Mouse (Mus musculus): ENCODE data around the gene Psg26. TPM values are rescaled to one million over a fixed set of nuclear protein-coding genes. Genes with fewer than 3 reads are reported as not detected.

Psg26 gene
- not detected for polyA plus RNA-seq (2014; fragmentation: Illumina TruSeq; extraction: RNeasy Lipid Tissue Mini Kit (QIAGEN cat#74804))

DNA sequence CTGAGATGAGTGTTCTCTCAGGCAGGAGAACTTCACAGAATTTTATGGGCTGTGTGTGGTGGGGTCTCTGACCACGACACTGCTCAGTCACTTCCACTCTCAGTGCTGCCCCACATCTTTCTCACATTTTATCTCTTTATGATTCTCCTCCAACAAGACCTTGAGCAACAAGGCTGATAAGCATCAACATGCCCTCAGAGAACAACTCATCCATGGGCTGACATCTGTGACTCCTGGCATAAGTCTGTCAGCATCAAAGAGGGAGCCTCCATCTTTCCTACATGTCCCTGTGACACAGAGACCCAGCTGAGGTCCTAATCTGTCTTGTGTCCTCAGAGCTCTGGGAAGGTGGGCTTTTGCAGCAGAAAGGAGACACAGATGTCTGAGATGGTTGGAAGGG is at the start of gene Psg26:
Gene Psg26, minus strand, starts transcription at position 101 of the 400 bp plus-strand sequence.

DNA sequence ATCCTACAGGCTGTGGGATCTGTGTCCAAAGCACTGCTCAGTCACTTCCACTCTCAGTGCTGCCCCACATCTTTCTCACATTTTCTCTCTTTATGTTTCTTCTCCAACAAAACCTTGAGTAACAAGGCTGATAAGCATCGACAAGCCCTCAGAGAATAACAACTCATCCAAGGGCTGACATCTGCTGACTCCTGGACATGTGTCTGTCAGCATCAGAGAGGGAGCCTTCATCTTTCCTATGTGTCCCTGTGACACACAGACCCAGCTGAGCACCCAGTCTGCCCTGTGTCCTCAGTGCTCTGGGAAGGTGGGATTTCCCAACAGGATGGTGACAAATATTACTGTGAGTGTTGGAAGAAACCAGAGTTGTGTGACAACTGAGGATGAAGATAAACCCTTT is 48.2 kb upstream of the Psg26 start, which contains the start of gene Psg25:
Gene Psg25, minus strand, starts transcription at position 101 of the 400 bp plus-strand sequence.

DNA sequence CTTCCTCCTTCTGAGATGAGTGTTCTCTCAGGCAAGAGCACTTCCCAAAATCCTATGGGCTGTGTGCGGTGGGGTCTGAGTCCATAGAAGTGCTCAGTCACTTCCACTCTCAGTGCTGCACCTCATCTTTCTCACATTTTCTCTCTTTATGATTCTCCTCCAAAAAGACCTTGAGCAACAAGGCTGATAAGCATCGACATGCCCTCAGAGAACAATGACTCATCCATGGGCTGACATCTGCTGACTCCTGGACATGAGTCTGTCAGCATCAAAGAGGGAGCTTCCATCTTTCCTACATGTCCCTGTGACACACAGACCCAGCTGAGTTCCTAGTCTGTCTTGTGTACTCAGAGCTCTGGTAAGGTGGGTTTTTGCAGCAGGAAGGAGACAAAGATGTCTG is 52.0 kb downstream of the Psg26 start, which contains the start of gene Psg28:
Gene Psg28, minus strand, starts transcription at position 101 of the 400 bp plus-strand sequence.

Other genes with a start within 250 kb of the Psg26 start
- gene Mill1, start 238.8 kb downstream of the Psg26 start, polyA plus RNA-seq (2014; fragmentation: Illumina TruSeq; extraction: RNeasy Lipid Tissue Mini Kit (QIAGEN cat#74804)), result not detected
- gene Psg18, start 129.2 kb downstream of the Psg26 start, polyA plus RNA-seq (2014; fragmentation: Illumina TruSeq; extraction: RNeasy Lipid Tissue Mini Kit (QIAGEN cat#74804)), result not detected
- not detected for gene Psg28, start 52.1 kb downstream of the Psg26 start, polyA plus RNA-seq (2014; fragmentation: Illumina TruSeq; extraction: RNeasy Lipid Tissue Mini Kit (QIAGEN cat#74804))
- not detected for gene Psg25, start 48.1 kb upstream of the Psg26 start, polyA plus RNA-seq (2014; fragmentation: Illumina TruSeq; extraction: RNeasy Lipid Tissue Mini Kit (QIAGEN cat#74804))
- not detected for gene Psg27, start 83.1 kb upstream of the Psg26 start, polyA plus RNA-seq (2014; fragmentation: Illumina TruSeq; extraction: RNeasy Lipid Tissue Mini Kit (QIAGEN cat#74804))
- not detected for gene Psg23, start 132.3 kb upstream of the Psg26 start, polyA plus RNA-seq (2014; fragmentation: Illumina TruSeq; extraction: RNeasy Lipid Tissue Mini Kit (QIAGEN cat#74804))
- gene Psg21, start 172.5 kb upstream of the Psg26 start, polyA plus RNA-seq (2014; fragmentation: Illumina TruSeq; extraction: RNeasy Lipid Tissue Mini Kit (QIAGEN cat#74804)), result not detected
- not detected for gene Psg20, start 202.0 kb upstream of the Psg26 start, polyA plus RNA-seq (2014; fragmentation: Illumina TruSeq; extraction: RNeasy Lipid Tissue Mini Kit (QIAGEN cat#74804))
- gene Psg22, start 233.9 kb upstream of the Psg26 start, polyA plus RNA-seq (2014; fragmentation: Illumina TruSeq; extraction: RNeasy Lipid Tissue Mini Kit (QIAGEN cat#74804)), result not detected

Measured in ovary, adult 10 weeks (tissue).